Mouse (Mus musculus): ENCODE data around the gene Cda.
A peak's percentile ranks its signal among the peaks of the same experiment; 100 is the strongest.

Cda gene

DNA sequence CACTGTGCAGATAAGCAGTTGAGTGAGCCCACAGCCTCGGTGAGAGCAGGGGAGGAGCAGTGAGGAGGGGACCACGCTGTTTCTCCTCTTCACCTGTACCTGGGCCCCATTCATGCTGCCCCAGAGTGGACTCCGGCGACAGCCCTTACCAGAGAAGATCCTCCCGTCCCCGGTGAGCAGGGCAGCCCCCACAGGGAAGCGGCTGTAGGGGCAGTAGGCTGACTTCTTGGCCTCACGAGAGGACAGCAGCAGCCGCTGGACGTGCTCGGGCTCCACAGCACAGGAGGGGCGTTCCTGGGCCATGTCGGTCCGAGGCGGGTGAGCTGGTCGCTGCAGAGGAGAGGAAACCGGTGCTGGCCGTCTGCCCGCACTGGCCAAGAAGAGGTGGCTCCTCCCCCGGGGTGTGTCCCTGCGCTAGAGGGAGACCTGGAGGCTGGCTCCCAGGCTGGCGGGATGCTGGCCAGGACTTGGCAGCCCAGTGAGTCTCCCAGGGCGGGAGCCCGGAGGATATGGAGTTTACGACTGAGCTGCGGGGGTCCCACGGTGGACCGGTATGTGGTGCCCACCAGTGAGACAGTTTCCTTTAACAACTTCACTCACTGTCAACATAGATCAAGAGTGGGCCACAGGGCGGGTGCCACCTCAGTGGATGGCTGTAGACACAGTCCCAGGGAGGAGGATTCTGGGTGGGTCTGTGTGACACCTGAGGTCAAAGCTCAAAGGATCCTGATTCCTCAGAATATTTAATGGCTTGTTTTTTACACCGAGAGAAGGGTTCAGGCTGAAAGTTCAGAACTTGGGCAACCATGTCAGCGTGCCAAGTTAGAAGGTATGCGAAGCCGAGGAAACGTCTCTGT, at the start of gene Cda:
TSS of gene Cda (minus strand) at position 352 of the 857 bp plus-strand sequence.
- DNase-seq (ENCODE audit: low spot score in 2 of 2) = peak in 1 of 2 experiments; percentile 14

DNA sequence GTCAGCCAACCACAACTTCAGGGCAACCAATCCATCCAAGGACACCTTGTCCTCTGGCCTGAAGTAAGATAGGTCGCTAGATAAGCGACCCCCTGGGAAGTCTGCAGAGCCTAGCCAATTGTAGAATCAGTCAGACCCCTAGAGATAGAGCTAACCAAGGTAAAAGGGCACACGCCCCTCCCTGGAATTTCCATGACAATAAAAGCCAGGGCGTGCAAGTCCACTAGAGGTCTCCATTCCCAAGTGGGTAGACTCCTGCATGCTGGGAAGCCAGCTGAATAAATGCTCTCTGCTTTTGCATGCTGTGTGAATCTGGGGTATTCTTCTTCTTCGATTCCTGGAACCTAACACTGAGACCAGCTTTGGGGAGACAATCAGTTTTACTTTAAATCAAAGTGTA, 48.6 kb upstream of the Cda start:
- no peak for DNase-seq (ENCODE audit: low spot score in 2 of 2)

GRCm38 (mm10) chr4:138415991-138416390, 48.2 kb upstream of the Cda start:
- no peak for DNase-seq (ENCODE audit: low spot score in 2 of 2)

DNA sequence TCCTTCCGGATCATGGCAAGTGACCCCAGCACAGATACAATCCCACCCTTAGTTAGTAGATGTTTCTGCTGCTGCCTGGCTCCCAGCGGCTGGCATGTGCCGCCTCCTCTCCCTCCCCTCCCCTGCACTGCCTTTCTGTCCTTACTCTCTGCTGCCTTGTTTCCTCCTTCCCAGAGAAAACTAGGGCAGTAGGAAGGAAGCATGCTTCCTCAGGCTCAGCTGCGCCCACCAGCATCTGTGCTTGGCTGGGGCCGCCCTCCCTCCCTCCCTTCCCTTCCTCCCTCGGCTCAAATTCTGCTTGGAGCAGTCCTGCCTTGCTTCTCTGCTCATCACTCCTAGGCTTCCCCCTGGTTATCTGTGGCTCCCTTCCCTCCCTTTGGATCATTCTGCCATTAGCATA, 46.9 kb upstream of the Cda start:
- DNase-seq (ENCODE audit: low spot score in 2 of 2) = no peak

GRCm38 (mm10) chr4:138411504-138412121, 43.8 kb upstream of the Cda start:
- no peak for DNase-seq (ENCODE audit: low spot score in 2 of 2)

GRCm38 (mm10) chr4:138411011-138411410, 43.2 kb upstream of the Cda start:
- no peak for DNase-seq (ENCODE audit: low spot score in 2 of 2)

GRCm38 (mm10) chr4:138407479-138408194, 39.8 kb upstream of the Cda start:
- DNase-seq (ENCODE audit: low spot score in 2 of 2) = no peak

- DNase-seq (ENCODE audit: low spot score in 2 of 2) = no peak
Observed at GRCm38 (mm10) chr4:138404806-138405205, 37.0 kb upstream of the Cda start.

DNA sequence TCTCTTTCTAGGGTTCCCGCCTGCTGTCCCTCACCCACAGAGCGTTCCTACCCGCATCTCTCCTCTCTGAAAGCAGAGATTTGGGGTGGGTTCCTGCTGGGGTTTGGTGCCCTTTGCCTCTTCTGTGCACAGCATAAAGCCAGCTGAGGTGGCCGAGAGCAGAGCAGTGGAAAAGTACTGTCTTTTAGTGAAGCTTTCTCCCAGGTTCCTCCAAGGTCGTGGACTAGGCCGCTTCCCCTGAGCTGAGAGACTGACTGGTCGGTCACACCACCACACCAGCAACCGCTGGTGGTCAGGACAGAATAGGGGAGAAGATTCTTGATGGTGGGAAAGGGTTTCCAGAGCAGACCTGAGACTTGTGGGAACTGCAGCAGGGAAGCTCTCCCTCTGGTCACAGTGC, 28.9 kb upstream of the Cda start:
- DNase-seq (ENCODE audit: low spot score in 2 of 2) = no peak

GRCm38 (mm10) chr4:138395971-138396645, 28.3 kb upstream of the Cda start, which contains the start of gene Fam43b:
Gene Fam43b (minus strand): TSS chr4:138396528.
- DNase-seq (ENCODE audit: low spot score in 2 of 2) = peak; percentile 63 to 69

GRCm38 (mm10) chr4:138395087-138395970, 27.5 kb upstream of the Cda start:
- peak in 1 of 2 experiments; percentile 43 for DNase-seq (ENCODE audit: low spot score in 2 of 2)

- no peak for DNase-seq (ENCODE audit: low spot score in 2 of 2)
Observed at GRCm38 (mm10) chr4:138393703-138394102, 25.9 kb upstream of the Cda start.

- no peak for DNase-seq (ENCODE audit: low spot score in 2 of 2)
Observed at GRCm38 (mm10) chr4:138383789-138384188, 16.0 kb upstream of the Cda start.

DNA sequence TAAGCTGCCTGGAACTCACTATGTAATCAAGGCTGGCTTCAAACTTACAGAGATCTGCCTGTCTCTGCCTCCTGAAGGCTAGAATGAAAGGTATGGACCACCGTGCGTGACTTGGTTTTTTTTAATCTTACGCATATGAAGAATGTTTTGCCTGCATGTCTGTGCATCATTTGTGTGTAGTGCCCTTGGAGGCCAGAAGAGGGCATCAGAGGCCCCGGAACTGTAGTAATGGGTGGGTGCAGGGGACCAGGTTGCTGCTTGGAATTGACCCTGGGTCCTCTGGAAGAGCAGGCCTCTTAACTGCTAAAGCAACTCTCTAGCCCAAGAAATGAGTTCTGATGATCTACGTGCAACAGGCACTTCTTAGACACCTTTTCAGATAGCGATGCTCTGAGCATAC, 14.7 kb upstream of the Cda start:
- no peak for DNase-seq (ENCODE audit: low spot score in 2 of 2)

- no peak for DNase-seq (ENCODE audit: low spot score in 2 of 2)
Observed at GRCm38 (mm10) chr4:138380132-138380689, 12.4 kb upstream of the Cda start.

DNA sequence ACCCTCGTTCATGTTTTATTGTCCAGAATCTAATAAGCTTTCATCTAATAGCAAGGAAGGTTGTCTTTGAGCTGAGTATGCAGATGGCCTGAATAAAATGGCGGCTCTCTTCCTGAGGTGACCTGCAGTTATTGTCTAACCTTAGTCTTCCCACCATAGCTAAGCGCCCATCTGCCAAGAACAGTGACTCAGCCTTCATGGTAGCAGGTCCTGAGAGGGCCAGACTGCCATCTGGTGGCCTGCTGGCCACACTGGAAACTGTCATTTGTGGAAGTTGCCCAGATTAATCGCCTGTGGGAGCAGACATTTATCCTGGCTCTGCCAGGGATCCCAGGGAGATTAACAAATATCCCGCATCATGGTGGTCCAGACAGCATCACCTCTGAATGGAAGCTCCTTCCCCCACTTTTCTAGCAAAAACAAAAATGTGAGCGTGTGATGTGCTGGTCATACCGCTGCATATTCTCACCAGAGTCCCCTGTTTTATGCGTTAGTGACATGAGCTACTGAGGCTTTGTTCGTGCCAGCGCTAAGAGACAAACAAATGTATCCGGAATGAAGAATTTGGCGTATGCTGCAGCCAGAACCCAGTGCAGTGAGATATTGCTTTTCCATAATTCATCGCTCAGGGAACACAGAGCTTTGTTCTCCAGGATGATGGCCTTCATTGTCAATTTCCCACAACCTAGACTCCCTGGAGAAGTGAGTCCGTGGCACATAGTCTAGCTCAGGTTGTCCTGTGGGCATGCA, 11.5 kb upstream of the Cda start:
- DNase-seq (ENCODE audit: low spot score in 2 of 2) = peak; percentile 48 to 51

DNA sequence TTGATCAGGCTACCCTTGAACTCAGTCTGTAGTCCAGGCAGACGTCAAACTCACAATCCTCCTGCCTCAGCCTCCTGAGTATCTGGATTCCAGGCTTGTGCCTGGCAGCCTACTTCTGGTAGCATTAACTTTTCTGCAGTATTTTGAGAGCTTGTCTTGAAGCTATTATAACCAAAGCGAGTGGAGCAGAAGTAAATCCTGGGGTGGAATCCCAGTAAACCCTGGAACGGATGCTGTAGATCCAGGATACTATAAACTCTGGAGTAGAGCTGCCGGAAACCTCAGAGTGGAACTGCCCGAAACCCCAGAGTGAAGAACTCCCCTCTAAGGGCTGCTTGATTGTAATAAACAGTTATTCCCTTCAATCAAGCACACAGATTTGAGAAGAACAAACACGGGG, 9.7 kb upstream of the Cda start:
- DNase-seq (ENCODE audit: low spot score in 2 of 2) = no peak

- DNase-seq (ENCODE audit: low spot score in 2 of 2) = no peak
Observed at GRCm38 (mm10) chr4:138375117-138375516, 7.3 kb upstream of the Cda start.

DNA sequence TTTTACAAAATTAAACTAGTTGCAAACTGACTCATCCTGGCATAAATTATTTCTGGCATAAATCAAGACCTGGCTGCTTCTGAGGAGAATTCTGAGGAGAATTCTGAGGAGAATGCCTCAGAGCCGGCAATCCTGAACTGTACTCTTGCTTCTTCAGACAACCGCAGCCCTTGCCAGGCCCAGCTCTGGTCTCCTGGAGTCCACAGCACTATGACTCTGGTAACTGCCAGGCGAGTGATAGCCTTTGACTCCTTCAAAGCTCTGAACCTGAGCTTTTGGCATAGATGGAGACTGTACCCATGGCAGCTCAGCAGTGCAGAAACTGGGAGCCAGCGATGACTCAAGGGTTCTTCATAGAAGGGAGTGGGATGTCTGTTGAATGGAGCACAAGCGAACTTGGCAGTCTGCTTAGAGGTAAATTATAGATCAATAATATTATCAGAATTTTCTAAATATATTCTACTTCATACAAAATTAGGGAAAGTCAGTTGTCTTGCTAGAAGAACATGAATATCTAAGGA, 3.3 kb upstream of the Cda start:
- DNase-seq (ENCODE audit: low spot score in 2 of 2) = no peak
